Mouse (Mus musculus): Measurements from ENCODE around the gene Hist1h2an. TPM values are rescaled to one million over a fixed set of nuclear protein-coding genes. Genes with fewer than 3 reads are reported as not detected.
"Not testable (repeated sequence)": the region's sequence is repeated elsewhere in the genome, so short reads cannot be mapped to it uniquely, and the experiment has no call there.

Gene Hist1h2an
- polyA plus RNA-seq, 1 experiment from 2014 or later, result 10.9 TPM

GRCm38 (mm10) chr13:21803058-21803457 lies 16.0 kb upstream of the Hist1h2an start:
- H3K9ac ChIP-seq, H3K36me3 ChIP-seq, H3K4me3 ChIP-seq, H3K27ac ChIP-seq, H3K27me3 ChIP-seq, H3K4me1 ChIP-seq, H3K4me2 ChIP-seq, H3K9me3 ChIP-seq: not testable (repeated sequence)
- peak; percentile 56; the same call in 1 of the 2 replicates for ATAC-seq (ENCODE audit: insufficient number of reproducible peaks, insufficient read depth, low FRiP score, low TSS enrichment, low read depth)
- WGBS, result no CpG with 5 or more reads among the region's 4 CpGs

- not testable (repeated sequence) for H3K27me3 ChIP-seq; H3K9me3 ChIP-seq; H3K4me1 ChIP-seq; H3K4me3 ChIP-seq; H3K27ac ChIP-seq; H3K36me3 ChIP-seq; H3K9ac ChIP-seq; ATAC-seq (ENCODE audit: insufficient number of reproducible peaks, insufficient read depth, low FRiP score, low TSS enrichment, low read depth); H3K4me2 ChIP-seq
Observed at GRCm38 (mm10) chr13:21797163-21797562, 10.1 kb upstream of the Hist1h2an start.

GRCm38 (mm10) chr13:21795584-21795983 lies 8.6 kb upstream of the Hist1h2an start:
- ATAC-seq (ENCODE audit: insufficient number of reproducible peaks, insufficient read depth, low FRiP score, low TSS enrichment, low read depth), result no peak
- no peak overlapping the region for H3K27ac ChIP-seq
- H3K4me2 ChIP-seq, result no peak overlapping the region
- WGBS, result 91% methylated on average over 7 of the region's 7 CpGs
- no peaks in the 10 kb centered on the region for H3K27me3 ChIP-seq
- H3K9me3 ChIP-seq, result no peaks in the 10 kb centered on the region
- H3K4me1 ChIP-seq, result peaks cover 5% of the 10 kb centered on the region; the same call in 1 of the 2 replicates
- no peak overlapping the region for H3K4me3 ChIP-seq
- no peaks in the 10 kb centered on the region for H3K36me3 ChIP-seq
- no peak overlapping the region for H3K9ac ChIP-seq

- Histone ChIP-seq H3K36me3 (no peaks in the 10 kb centered on the region), H3K9ac (peak overlapping the region; percentile 60), H3K4me1 (peaks cover 20% of the 10 kb centered on the region), H3K4me2 (peak overlapping the region; percentile 51), H3K4me3 (peak overlapping the region; percentile 12; the same call in 1 of the 2 replicates), H3K9me3 (no peaks in the 10 kb centered on the region), H3K27me3 (no peaks in the 10 kb centered on the region), H3K27ac (peak overlapping the region; percentile 51)
- WGBS, result 13% methylated on average over 18 of the region's 18 CpGs
- no peak for ATAC-seq (ENCODE audit: insufficient number of reproducible peaks, insufficient read depth, low FRiP score, low TSS enrichment, low read depth)
Observed at GRCm38 (mm10) chr13:21790601-21791283, 3.7 kb upstream of the Hist1h2an start.

GRCm38 (mm10) chr13:21789925-21790324 lies 2.9 kb upstream of the Hist1h2an start:
- Histone ChIP-seq H3K27ac (no peak overlapping the region), H3K9me3 (no peaks in the 10 kb centered on the region), H3K27me3 (no peaks in the 10 kb centered on the region), H3K4me2 (no peak overlapping the region), H3K9ac (no peak overlapping the region), H3K4me1 (peaks cover 22% of the 10 kb centered on the region), H3K4me3 (no peak overlapping the region), H3K36me3 (no peaks in the 10 kb centered on the region)
- ATAC-seq (ENCODE audit: insufficient number of reproducible peaks, insufficient read depth, low FRiP score, low TSS enrichment, low read depth), result no peak
- 60% methylated on average over 6 of the region's 6 CpGs for WGBS

GRCm38 (mm10) chr13:21787760-21788593 lies 959 bp upstream of the Hist1h2an start:
- ATAC-seq (ENCODE audit: insufficient number of reproducible peaks, insufficient read depth, low FRiP score, low TSS enrichment, low read depth), result no peak
- Histone ChIP-seq H3K4me3 (peak overlapping the region; percentile 42), H3K4me2 (peak overlapping the region; percentile 62), H3K27ac (peak overlapping the region; percentile 95), H3K4me1 (peaks cover 31% of the 10 kb centered on the region), H3K9ac (peak overlapping the region; percentile 65), H3K27me3 (no peaks in the 10 kb centered on the region), H3K36me3 (no peaks in the 10 kb centered on the region), H3K9me3 (no peaks in the 10 kb centered on the region)
- 14% methylated on average over 14 of the region's 21 CpGs for WGBS

- H3K4me3 ChIP-seq, result peak overlapping the region; percentile 42
- no peaks in the 10 kb centered on the region for H3K27me3 ChIP-seq
- H3K36me3 ChIP-seq, result no peaks in the 10 kb centered on the region
- no peaks in the 10 kb centered on the region for H3K9me3 ChIP-seq
- WGBS, result 5% methylated on average over 8 of the region's 8 CpGs
- peak overlapping the region; percentile 73 for H3K9ac ChIP-seq
- ATAC-seq (ENCODE audit: insufficient number of reproducible peaks, insufficient read depth, low FRiP score, low TSS enrichment, low read depth), result no peak
- H3K4me2 ChIP-seq, result peak overlapping the region; percentile 62
- peak overlapping the region; percentile 95 for H3K27ac ChIP-seq
- peaks cover 38% of the 10 kb centered on the region for H3K4me1 ChIP-seq
Observed at GRCm38 (mm10) chr13:21786189-21786898, 674 bp downstream of the Hist1h2an start.

- ATAC-seq (ENCODE audit: insufficient number of reproducible peaks, insufficient read depth, low FRiP score, low TSS enrichment, low read depth), result no peak
- Histone ChIP-seq H3K27me3 (no peaks in the 10 kb centered on the region), H3K36me3 (no peaks in the 10 kb centered on the region), H3K9ac (peak overlapping the region; percentile 68), H3K9me3 (no peaks in the 10 kb centered on the region), H3K4me2 (peak overlapping the region; percentile 73), H3K27ac (peak overlapping the region; percentile 95), H3K4me1 (peaks cover 47% of the 10 kb centered on the region), H3K4me3 (peak overlapping the region; percentile 48)
- 35% methylated on average over 6 of the region's 6 CpGs for WGBS
Observed at GRCm38 (mm10) chr13:21784311-21784710, 2.7 kb downstream of the Hist1h2an start.

- Histone ChIP-seq H3K9ac (peak overlapping the region; percentile 68), H3K4me1 (peaks cover 47% of the 10 kb centered on the region), H3K27ac (peak overlapping the region; percentile 95), H3K27me3 (no peaks in the 10 kb centered on the region), H3K4me3 (peak overlapping the region; percentile 48), H3K9me3 (no peaks in the 10 kb centered on the region), H3K4me2 (peak overlapping the region; percentile 73), H3K36me3 (no peaks in the 10 kb centered on the region)
- WGBS, result 1% methylated on average over 9 of the region's 9 CpGs
- no peak for ATAC-seq (ENCODE audit: insufficient number of reproducible peaks, insufficient read depth, low FRiP score, low TSS enrichment, low read depth)
Observed at GRCm38 (mm10) chr13:21783734-21784161, 3.3 kb downstream of the Hist1h2an start.

GRCm38 (mm10) chr13:21783255-21783617 lies 3.8 kb downstream of the Hist1h2an start, which contains the start of gene Hist1h3i:
Hist1h3i (minus strand) TSS chr13:21783370.
- peak within 1 kb of the TSS; percentile 73 for H3K4me2 ChIP-seq
- H3K27ac ChIP-seq, result peak within 1 kb of the TSS; percentile 95
- peaks cover 44% of the 10 kb centered on the region for H3K4me1 ChIP-seq
- H3K27me3 ChIP-seq, result no peaks in the 10 kb centered on the region
- H3K36me3 ChIP-seq, result no peaks in the 10 kb centered on the region
- no peaks in the 10 kb centered on the region for H3K9me3 ChIP-seq
- ATAC-seq (ENCODE audit: insufficient number of reproducible peaks, insufficient read depth, low FRiP score, low TSS enrichment, low read depth), result peak; percentile 77
- under 1% methylated on average over 15 of the region's 20 CpGs for WGBS
- peak within 1 kb of the TSS; percentile 78 for H3K9ac ChIP-seq
- peak within 1 kb of the TSS; percentile 48 for H3K4me3 ChIP-seq
